Mouse (Mus musculus) ES-CJ7 (cell line): ENCODE measurements around the gene Rp9.
"Not testable (repeated sequence)": the region's sequence is repeated elsewhere in the genome, so short reads cannot be mapped to it uniquely, and the experiment has no call there.

ENCODE experiments used
- DNase-seq: peaks from one replicate; pipeline ENCODE4 v3.0.0; 2011; ENCODE audit warnings: low read depth, low spot score

Rp9 gene

DNA sequence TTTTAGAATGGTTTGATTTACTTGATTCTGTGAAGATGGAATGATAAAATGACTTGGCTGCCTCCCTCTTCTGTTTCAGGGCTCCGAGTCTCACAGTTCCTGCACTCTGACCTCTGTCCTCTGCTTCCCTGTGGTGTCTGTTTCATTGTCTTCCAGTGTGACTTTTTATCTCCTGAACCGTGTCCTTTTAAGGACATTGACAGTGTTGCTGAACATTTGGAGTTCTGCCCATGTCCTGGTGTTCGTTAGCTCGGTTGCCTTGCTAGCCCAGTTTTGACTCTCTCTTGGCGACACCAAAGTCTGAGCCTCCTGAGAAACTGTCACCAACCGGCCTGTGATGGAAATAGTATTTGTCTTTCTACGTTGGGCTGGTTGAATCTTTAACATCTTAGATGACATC lies 49.1 kb downstream of the Rp9 start:
- no peak for DNase-seq

DNA sequence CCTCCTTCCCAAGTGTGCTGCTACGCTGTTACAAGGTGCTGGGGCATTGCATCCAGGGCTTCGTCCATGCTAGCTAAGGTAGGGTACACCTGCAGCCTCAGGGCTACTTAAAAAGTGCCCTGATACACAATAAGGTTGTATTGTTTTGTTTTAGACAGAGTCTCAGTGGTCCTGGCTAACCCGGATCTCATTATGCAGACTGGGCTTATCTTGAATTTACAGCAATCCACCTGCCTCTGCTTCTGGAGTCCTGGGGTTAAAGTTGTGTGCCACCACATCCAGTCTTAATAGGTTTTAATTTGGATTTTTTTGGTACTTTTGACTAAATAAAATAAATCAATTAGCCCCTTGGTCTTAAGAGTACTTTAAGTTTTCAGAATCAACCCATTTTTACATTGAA lies 49.7 kb downstream of the Rp9 start:
- no peak for DNase-seq

DNA sequence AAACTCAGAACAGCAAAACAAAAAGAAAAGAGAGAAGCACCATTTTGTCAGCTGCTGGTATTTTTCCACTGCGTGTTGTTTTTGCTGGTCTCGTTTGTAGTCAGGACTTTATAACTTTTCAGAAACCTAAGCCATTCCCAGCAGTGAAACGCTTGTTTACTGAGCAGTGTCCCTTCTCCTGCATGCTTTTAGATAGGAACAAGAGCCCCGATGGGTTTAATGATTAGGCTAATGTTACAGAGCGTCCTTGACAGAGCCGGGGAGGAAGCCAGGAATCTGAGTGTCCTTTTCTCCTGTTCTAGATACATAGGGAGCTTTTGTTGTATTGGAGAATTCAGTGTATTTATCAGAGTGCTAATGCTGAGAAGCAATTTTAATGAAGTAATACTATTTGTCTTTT lies 52.0 kb downstream of the Rp9 start:
- DNase-seq: no peak

DNA sequence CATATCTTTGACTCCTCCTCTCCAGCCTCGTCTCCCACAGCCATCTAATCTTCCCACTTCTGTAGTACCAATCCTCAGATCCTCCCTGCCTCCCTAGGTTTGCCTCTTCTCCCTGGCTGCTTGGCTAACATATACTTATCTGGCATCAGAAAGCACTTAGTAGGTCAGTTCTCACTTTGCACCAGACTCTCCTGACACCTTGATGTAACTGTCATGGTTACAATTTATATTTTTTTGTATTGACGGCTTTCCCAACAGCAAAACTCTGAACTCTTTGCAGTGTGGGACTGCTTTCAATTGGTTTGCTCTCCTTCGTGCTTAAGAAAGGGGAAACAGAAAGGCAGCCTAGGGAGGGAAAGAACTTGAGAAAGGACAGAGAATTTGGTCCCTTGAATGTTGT lies 53.4 kb downstream of the Rp9 start:
- no peak for DNase-seq

DNA sequence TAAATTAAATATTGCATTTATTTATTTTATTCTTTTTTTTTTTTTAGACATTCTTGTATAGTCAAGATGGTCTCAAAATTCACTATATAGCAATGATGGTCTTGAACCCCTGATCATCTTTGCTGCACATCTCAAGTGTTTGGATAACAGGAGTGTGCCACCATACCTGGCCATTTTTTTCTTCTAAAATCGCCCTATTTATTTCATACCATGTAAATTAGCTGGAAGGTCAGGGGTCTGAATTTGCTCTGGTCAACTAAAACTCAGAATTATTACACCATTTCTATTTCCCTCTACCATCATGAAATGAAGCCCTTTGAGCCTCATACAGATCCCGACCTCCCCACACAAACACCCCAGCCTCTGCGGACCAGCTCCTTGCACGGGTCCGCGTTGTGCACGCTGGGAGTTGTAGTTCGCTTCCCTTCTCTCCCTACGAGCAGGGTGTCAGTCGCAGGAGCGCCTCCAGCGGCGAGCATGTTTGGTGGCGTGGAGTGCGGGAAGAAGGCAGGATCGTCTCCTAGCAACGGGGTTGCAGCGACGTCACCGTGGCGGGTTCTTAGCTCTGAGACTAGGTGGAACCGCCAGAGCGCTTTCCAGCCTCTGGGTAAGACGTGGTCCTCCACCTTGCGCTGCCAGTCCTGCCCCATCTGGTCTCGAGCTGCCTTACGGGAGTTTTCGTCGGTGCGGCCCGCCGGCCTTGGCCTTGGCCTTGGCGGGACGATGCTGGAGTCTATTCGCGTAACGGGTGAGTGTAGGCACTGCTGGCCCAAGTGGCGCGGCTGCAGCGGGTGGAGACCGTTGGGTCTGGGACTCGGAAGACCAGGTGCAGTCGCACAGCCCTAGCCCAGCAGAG lies 58.3 kb downstream of the Rp9 start, which contains the start of gene 9530077C05Rik:
9530077C05Rik (plus strand) TSS at position 512 of the 856 bp plus-strand sequence.
- peak; percentile 98 for DNase-seq

DNA sequence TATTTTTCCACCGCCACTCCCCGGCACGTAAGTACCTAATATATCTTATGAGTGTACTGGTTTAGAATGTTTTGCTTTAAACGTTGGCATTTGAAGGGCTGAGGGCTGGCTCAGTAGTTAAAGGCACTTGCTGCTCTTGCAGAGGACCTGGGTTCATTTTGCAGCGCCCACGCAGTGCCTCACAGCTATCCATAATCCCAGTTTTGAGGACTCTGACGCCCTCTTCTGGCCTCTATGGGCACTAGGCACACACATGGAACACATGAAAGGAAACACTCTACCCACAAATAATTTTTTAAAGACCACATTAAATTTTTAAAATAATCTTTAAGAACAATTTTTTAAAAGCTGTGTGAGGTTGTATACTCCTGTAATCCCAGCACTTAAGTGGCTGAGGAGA lies 60.0 kb downstream of the Rp9 start:
- DNase-seq: peak; percentile 53

DNA sequence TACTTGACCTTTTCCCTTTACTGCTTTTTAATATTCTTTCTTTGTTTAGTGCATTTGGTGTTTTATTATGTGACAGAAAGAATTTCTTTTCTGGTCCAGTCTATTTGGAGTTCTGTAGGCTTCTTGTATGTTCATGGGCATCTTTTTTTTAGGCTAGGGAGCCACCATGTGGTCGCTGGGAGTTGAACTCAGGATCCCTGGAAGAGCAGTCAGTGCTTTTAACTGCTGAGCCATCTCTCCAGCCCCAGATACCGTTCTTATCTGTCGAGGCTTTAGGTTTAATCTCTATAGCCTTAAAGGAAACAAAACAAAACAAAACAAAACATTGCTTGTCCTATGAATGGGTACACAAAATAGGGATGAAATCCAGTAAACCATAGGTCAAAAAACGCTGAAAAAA lies 61.2 kb downstream of the Rp9 start:
- DNase-seq: peak; percentile 68

DNA sequence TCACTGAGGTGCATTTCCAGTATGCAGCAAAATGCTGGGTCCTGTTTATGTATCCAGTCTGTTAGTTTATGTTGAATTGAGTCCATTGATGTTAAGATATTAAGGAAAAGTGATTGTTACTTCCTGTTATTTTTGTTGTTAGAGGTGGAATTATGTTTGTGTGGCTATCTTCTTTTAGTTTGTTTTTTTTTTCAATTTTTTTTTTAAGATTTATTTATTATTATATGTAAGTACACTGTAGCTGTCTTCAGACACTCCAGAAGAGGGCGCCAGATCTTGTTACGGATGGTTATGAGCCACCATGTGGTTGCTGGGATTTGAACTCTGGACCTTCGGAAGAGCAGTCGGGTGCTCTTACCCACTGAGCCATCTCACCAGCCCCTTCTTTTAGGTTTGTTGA lies 61.9 kb downstream of the Rp9 start:
- not testable (repeated sequence) for DNase-seq

DNA sequence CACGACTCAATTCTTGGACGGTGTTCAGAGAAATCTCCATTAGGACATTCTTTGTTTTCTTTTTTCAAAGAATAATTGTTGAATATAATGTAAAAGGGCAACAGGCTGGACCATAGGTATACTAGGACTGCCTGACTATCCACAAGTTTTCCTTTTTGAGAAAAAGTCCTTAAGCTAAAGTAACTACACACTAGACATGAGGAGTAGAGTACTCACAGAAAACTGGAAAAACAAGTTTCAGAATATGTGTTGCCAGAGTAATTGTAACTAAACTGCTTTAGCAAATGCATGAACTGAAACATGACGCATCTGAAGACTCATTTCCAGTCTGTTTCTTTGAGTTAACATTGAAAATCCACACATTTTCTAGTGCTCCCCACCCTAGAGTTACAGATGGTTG lies 64.1 kb downstream of the Rp9 start:
- no peak for DNase-seq

DNA sequence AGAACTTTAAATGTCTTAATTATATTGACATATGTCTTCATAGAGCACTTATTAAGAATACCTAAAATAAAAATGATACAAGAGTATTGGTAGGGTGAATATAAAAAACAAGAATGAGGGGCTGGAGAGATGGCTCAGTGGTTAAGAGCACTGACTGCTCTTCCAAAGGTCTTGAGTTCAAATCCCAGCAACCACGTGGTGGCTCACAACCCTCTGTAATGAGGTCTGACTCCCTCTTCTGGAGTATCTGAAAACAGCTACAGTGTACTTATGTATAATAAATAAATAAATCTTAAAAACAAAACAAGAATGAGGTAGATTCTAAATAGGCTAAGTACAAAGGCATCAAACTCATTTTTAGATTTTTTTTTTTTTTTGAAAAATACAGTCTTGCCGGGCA lies 66.0 kb downstream of the Rp9 start:
- DNase-seq: not testable (repeated sequence)

DNA sequence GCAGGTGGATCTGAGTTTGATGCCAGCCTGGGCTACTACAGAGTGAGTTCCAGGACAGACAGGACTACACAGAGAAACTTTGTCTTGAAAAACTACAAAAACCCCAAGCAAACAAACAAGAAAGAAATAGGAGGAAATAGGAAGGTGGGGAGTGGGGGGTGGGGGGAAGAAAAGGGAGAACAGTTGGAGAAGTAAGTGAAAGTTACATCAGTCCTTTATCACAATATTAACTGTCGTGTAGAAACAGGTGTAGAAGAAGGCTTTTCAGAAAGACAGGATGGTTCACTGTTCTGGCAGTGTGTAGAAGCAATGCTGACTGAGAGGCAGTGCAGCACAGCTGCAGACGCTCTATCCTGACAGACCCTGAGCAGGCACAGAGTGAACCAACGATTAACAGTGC lies 66.6 kb downstream of the Rp9 start:
- no peak for DNase-seq

DNA sequence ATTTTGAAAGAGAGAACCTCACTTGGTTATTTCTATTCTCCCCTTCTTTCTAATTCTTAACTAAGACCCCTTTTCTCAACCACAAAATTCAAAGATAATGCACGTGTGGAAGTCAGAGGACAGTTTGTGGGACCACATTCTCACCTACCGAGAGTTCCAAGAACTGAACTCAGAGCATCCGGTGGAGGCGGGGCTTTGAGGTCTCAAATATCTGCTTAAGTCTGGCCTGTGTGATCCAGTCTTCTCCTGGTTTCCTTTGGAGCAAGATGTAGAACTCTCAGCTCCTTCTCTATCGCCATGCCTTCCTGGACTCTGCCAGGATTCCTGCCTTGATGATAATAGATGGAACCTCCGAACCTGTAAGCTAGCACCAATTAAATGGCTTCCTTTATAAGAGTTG lies 67.5 kb downstream of the Rp9 start:
- DNase-seq: peak; percentile 60

DNA sequence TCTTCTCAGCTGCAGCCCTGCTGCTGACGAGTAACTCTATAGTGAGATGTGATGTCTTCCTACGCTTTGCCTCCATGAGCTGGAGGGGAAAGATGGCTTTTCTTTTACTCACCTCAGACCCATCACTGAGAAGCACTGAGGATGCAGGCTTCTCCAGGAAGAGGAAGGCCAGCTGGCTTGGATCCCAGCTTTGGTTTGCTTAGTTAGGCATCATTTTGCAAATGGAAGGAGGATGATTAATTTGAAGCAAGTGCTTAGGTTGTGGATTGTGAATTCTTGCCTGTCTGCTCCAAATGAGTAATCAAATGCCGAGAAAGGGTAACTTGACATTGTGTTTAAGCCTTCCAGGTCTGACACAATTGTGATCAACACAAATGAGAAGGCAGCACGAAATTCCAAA lies 70.5 kb downstream of the Rp9 start:
- DNase-seq: no peak

DNA sequence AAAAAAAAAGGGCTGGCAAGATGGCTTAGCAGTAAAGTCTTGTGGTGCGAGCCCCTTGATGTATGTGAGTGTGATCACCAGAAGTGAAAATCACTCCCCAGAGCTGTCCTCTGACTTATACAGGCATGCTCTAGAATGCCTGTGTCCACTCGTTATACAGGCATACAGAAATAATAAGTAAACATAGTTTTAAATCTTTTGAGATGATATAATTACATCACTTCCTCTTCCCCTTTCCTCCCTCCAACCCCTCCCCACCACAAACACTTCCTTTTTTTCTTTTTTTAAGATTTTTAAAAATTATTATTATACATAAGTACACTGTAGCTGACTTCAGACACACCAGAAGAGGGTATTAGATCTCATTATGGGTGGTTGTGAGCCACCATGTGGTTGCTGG lies 74.8 kb downstream of the Rp9 start:
- no peak for DNase-seq

DNA sequence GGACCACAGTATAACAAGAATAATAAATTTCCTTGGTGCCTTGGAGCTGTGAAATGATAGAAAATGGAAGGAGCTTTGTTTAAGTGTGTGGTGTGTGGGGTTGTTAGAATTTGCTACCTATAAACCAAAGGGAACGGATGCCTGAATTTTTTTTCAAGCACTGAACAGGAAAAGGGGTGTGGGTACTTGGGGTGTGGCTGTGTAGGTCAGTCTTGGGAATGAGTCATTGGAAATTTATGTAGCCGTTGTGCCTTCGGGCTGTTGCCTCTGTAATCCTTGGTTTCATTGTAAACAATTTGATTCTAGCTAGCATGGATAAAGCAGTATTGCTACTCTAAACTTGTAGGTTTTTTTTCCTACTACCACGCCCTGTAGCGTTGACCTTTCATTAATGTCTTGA lies 79.2 kb downstream of the Rp9 start:
- DNase-seq: peak; percentile 67

DNA sequence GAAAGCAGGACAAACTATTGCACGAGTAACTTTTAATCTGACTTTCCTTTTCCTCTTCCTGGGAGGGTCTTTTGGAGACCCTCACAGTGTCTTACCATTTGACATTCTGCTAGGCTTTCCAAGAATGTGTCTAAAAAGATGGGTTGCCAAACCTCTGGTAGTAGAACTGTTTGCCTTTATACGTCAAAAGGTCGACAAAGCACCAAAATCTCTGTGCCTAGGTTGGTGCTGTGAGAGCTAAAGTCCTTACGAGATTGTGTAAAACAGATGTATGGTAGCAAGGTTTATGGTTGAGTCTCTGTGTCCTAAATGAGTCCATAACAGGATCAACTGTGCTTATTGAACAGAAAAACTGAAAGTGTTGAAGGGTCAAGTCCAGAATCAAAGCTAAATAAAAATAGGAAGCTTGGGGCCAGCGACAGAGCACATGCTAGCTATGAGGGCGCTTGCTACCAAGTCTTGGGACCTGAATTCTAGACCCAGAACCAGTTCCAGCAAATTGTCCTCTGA lies 79.8 kb downstream of the Rp9 start:
- DNase-seq: no peak

DNA sequence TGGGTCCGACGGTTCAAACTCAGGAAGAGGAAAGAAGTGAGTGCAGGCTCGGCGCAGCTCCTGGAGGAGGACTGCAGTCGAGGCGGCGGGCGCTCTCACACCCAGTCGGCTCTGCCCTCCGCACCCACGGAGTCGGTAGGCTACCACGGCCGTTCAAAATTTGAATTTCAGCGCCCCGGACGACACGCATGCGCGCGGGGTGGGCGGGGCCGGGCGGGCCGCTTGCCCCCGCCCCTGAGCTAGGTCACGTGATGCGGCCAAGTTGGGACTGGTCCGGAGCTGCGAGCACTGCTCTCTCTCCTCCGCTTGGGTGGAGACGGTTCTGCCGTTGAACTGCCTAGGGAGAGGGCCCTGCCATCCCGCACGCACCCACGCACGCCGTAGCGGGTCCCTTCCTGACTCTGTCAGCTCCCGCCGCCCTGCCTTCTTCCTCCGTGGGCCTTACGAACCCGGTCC lies 80.5 kb downstream of the Rp9 start, which contains the start of gene Anln:
Anln (minus strand) TSS at position 168 of the 456 bp plus-strand sequence.
- DNase-seq: peak; percentile 97

DNA sequence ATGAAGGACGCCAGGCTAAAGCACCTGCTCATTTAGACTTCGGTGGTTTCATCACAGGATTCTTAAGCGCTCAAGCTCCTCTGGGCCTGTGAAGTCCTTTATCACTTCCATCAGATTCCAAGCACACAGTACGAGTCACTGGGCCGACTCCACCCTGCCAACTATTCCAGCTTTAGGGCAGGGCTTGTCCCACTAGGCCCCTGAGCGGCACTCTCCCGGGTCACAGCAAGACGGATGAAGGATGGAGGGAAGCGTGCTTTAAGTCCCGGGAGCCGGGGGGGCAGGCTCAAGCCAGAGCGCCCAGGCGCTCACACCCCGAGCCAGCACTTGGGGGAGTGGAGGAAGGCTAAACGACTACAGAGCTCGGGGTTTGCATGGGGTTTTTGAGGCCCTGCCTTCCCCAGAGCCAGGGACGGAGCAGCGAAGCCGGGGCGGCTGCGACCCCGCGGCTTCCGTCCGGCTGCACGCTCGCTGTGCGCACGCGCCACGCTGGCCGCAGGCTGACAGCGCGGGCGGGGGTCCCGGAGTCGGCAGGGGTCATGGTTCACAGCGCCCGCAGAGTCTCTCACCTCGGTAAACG lies 81.1 kb downstream of the Rp9 start:
- peak; percentile 75 for DNase-seq

DNA sequence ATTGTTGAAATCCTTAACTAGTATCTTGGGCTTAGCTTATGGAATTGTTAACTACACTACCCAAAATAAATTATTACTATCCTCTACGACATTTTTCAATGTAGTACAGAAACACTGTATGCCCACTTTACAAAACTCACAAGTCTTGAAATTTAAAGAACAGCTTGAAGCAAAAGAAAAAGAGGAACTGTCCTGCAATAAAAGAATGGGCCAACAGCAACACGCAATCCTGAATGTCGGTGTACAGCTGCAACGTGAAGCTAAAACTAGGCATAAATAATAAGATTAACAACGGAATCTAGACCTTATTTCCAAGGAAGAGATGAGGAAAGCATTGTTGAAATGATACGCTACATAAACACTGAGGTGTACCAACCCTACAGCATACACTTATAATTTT lies 81.6 kb downstream of the Rp9 start:
- no peak for DNase-seq

DNA sequence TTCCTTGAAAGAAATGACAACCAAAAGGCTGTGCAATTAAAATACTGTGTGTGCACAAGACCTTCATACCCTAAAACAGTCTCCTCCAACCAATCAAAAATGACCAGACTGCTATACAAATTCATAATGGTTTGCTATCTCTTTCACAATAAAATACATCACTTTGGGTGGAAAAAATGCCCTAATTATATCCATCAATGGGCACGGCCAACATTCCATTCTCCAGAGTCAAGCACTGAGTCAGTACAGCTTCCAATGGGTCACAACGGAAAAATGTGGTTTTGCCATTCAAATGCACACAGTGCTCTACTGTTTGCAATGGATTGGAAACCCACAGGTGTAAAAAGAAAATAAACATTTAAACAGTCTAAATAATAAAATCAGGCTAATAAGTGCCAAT lies 83.7 kb downstream of the Rp9 start:
- no peak for DNase-seq

DNA sequence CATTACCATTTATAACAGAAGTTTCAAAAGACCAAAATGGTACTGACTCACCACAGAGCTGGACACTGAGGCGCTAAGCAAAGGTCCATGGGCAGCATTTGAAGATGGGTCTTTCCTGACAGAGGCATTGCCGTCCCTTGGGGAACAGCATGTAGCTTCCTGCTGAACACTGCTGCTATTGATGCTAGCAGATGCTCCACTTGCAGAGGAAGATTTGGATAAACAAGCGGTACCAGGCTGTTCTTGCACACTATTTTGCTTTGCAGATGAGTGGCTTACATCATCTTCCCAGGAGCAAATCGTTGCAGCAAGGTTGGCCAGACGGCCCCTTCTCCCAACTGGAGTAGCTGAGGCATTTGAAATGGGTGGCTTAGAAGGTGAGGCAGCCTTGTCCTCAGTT lies 93.5 kb downstream of the Rp9 start:
- DNase-seq: no peak

DNA sequence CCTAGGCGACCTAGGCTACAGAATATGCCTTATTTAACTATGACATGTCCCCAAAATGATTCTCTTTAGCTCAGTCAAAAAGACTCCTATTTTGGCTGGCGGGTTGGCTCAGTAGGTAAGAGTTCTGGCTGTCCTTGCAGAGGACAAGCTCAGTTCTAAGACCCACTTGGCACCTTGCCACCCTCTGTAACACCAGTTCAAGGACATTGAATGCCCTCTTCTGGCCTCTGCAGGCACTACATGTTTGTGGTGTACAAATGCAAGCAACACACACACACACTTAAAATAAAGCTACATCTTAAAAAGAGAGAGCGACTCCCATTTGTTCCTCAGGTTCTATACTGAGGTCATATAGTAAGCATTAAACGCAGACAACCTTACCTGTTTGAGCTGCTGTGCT lies 96.8 kb downstream of the Rp9 start:
- DNase-seq: peak; percentile 77

DNA sequence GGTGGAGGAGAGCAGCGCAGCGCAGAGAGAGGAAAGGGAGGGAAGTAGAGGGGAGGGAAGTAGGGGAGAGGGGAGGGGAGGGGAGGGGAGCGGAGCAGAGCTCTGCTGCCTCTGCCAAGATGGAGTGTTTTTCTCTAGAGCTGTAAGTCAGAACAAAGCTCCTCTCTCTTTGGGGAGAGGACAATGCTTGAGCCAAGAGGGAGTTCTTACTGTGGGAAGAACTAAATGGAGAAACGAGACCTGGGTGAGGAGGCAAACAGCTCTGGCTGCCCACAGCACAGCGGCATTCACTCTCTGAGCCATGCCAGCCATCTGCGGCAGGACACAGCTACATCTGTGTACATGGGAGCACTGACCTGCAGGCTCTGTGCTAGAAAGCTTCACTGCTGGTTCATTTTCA lies 101.5 kb downstream of the Rp9 start:
- no peak for DNase-seq
